Mouse (Mus musculus): ENCODE results near the gene Nectin1. TPM values are rescaled to one million over a fixed set of nuclear protein-coding genes. Genes with fewer than 3 reads are reported as not detected.

The Nectin1 gene
- polyA plus RNA-seq, 1 experiment from 2014 or later, result 3.9 TPM

GRCm38 (mm10) chr9:43783959-43784358 is 40.2 kb downstream of the Nectin1 start:
- ATAC-seq (ENCODE audit: low read depth), result no peak
- H3K27me3 ChIP-seq (ENCODE audit: control insufficient read depth, insufficient read depth, low read depth, low read length), result no peaks in the 10 kb centered on the region
- no peak overlapping the region for H3K4me2 ChIP-seq (ENCODE audit: low read depth, low read length)
- H3K27ac ChIP-seq (ENCODE audit: low read length), result no peak overlapping the region
- no peak overlapping the region for H3K9ac ChIP-seq (ENCODE audit: low read length)
- H3K4me1 ChIP-seq (replicated peaks; ENCODE audit: control insufficient read depth, insufficient read depth, low read length), result peaks cover 10% of the 10 kb centered on the region
- no peak overlapping the region for H3K4me3 ChIP-seq (ENCODE audit: low read length)
- H3K36me3 ChIP-seq (ENCODE audit: control insufficient read depth, insufficient read depth, low read length), result no peaks in the 10 kb centered on the region
- 32% methylated on average over 3 of the region's 3 CpGs for WGBS
- no peaks in the 10 kb centered on the region for H3K9me3 ChIP-seq (ENCODE audit: control insufficient read depth, low read length)

DNA sequence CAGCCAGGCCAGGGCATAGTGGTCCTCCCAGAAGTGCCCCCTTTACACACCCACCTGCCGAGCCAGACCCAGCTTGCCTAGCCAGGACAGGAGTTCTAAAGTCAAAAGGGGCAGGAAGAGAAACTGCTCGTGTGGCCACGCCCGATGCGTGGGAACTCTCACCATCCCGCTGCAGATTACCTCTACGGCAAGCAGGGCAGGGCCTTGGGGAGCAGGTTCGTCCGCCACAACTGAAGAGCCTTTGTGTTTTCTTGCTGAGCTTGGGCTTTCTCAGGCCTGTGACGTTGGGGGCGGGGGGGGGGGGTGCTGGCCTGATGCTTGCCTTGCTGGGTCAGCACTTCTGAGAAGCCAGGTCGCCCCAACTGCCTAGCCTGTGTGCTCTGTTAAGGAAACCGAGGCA is 41.1 kb downstream of the Nectin1 start:
- Histone ChIP-seq H3K27ac (ENCODE audit: low read length) (no peak overlapping the region), H3K4me1 (replicated peaks; ENCODE audit: control insufficient read depth, insufficient read depth, low read length) (peaks cover 10% of the 10 kb centered on the region), H3K4me2 (ENCODE audit: low read depth, low read length) (no peak overlapping the region), H3K9ac (ENCODE audit: low read length) (no peak overlapping the region), H3K36me3 (ENCODE audit: control insufficient read depth, insufficient read depth, low read length) (no peaks in the 10 kb centered on the region), H3K27me3 (ENCODE audit: control insufficient read depth, insufficient read depth, low read depth, low read length) (no peaks in the 10 kb centered on the region), H3K9me3 (ENCODE audit: control insufficient read depth, low read length) (no peaks in the 10 kb centered on the region), H3K4me3 (ENCODE audit: low read length) (no peak overlapping the region)
- WGBS, result 51% methylated on average over 13 of the region's 13 CpGs
- no peak for ATAC-seq (ENCODE audit: low read depth)

GRCm38 (mm10) chr9:43787591-43787990 is 43.8 kb downstream of the Nectin1 start:
- ATAC-seq (ENCODE audit: low read depth), result peak; percentile 49
- H3K27ac ChIP-seq (ENCODE audit: low read length), result peak overlapping the region; percentile 22

GRCm38 (mm10) chr9:43792681-43793080 is 48.9 kb downstream of the Nectin1 start:
- peaks cover 3% of the 10 kb centered on the region for H3K4me1 ChIP-seq (replicated peaks; ENCODE audit: control insufficient read depth, insufficient read depth, low read length)
- peaks cover 14% of the 10 kb centered on the region for H3K36me3 ChIP-seq (ENCODE audit: control insufficient read depth, insufficient read depth, low read length)
- H3K4me3 ChIP-seq (ENCODE audit: low read length), result no peak overlapping the region
- 80% methylated on average over 9 of the region's 9 CpGs for WGBS
- H3K4me2 ChIP-seq (ENCODE audit: low read depth, low read length), result no peak overlapping the region
- H3K27me3 ChIP-seq (ENCODE audit: control insufficient read depth, insufficient read depth, low read depth, low read length), result no peaks in the 10 kb centered on the region
- no peak for ATAC-seq (ENCODE audit: low read depth)
- no peaks in the 10 kb centered on the region for H3K9me3 ChIP-seq (ENCODE audit: control insufficient read depth, low read length)
- H3K27ac ChIP-seq (ENCODE audit: low read length), result no peak overlapping the region
- no peak overlapping the region for H3K9ac ChIP-seq (ENCODE audit: low read length)

More at GRCm38 (mm10) chr9:43787591-43787990, 43.8 kb downstream of the Nectin1 start:
- no peak overlapping the region for H3K4me3 ChIP-seq (ENCODE audit: low read length)
- H3K9me3 ChIP-seq (ENCODE audit: control insufficient read depth, low read length), result no peaks in the 10 kb centered on the region
- H3K4me2 ChIP-seq (ENCODE audit: low read depth, low read length), result no peak overlapping the region
- H3K9ac ChIP-seq (ENCODE audit: low read length), result no peak overlapping the region; the same call in 1 of the 2 replicates
- WGBS, result 33% methylated on average over 4 of the region's 4 CpGs
- peaks cover 4% of the 10 kb centered on the region for H3K36me3 ChIP-seq (ENCODE audit: control insufficient read depth, insufficient read depth, low read length)
- H3K4me1 ChIP-seq (replicated peaks; ENCODE audit: control insufficient read depth, insufficient read depth, low read length), result peaks cover 10% of the 10 kb centered on the region
- H3K27me3 ChIP-seq (ENCODE audit: control insufficient read depth, insufficient read depth, low read depth, low read length), result no peaks in the 10 kb centered on the region

GRCm38 (mm10) chr9:43793411-43793810 is 49.6 kb downstream of the Nectin1 start:
- H3K27ac ChIP-seq (ENCODE audit: low read length), result no peak overlapping the region
- peaks cover 14% of the 10 kb centered on the region for H3K36me3 ChIP-seq (ENCODE audit: control insufficient read depth, insufficient read depth, low read length)
- WGBS, result 54% methylated on average over 3 of the region's 3 CpGs
- H3K4me3 ChIP-seq (ENCODE audit: low read length), result no peak overlapping the region
- H3K4me1 ChIP-seq (replicated peaks; ENCODE audit: control insufficient read depth, insufficient read depth, low read length), result no peaks in the 10 kb centered on the region
- H3K27me3 ChIP-seq (ENCODE audit: control insufficient read depth, insufficient read depth, low read depth, low read length), result no peaks in the 10 kb centered on the region
- no peaks in the 10 kb centered on the region for H3K9me3 ChIP-seq (ENCODE audit: control insufficient read depth, low read length)
- no peak for ATAC-seq (ENCODE audit: low read depth)
- no peak overlapping the region for H3K4me2 ChIP-seq (ENCODE audit: low read depth, low read length)
- no peak overlapping the region for H3K9ac ChIP-seq (ENCODE audit: low read length)

DNA sequence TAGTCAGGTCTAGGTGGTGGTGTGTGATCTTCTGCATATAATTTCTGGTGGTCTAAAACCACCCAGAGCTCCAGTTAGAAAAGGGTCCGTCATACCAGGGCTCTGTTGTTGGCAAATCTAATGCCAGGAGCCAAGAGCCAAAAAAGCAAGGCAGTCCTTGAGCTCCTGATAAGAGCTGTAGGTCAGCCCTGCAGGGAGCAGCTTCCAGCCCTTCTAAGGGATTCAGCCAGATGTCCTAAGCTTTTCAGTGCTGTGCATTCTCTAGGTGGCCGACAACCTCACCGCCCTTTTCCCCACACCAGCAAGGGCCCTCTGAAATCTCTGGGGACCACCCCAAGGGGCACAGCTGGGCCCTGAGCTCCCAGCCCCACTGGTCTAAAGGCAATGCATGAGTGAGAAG is 52.2 kb downstream of the Nectin1 start:
- ATAC-seq (ENCODE audit: low read depth), result no peak
- peaks cover 16% of the 10 kb centered on the region for H3K36me3 ChIP-seq (ENCODE audit: control insufficient read depth, insufficient read depth, low read length)
- H3K27ac ChIP-seq (ENCODE audit: low read length), result no peak overlapping the region
- no peaks in the 10 kb centered on the region for H3K4me1 ChIP-seq (replicated peaks; ENCODE audit: control insufficient read depth, insufficient read depth, low read length)
- 83% methylated on average over 3 of the region's 3 CpGs for WGBS
- H3K4me3 ChIP-seq (ENCODE audit: low read length), result no peak overlapping the region
- H3K9me3 ChIP-seq (ENCODE audit: control insufficient read depth, low read length), result no peaks in the 10 kb centered on the region
- no peaks in the 10 kb centered on the region for H3K27me3 ChIP-seq (ENCODE audit: control insufficient read depth, insufficient read depth, low read depth, low read length)
- H3K9ac ChIP-seq (ENCODE audit: low read length), result no peak overlapping the region
- H3K4me2 ChIP-seq (ENCODE audit: low read depth, low read length), result no peak overlapping the region

- no peak overlapping the region for H3K4me2 ChIP-seq (ENCODE audit: low read depth, low read length)
- no peaks in the 10 kb centered on the region for H3K4me1 ChIP-seq (replicated peaks; ENCODE audit: control insufficient read depth, insufficient read depth, low read length)
- no peak overlapping the region for H3K4me3 ChIP-seq (ENCODE audit: low read length)
- no peak overlapping the region for H3K27ac ChIP-seq (ENCODE audit: low read length)
- H3K9me3 ChIP-seq (ENCODE audit: control insufficient read depth, low read length), result no peaks in the 10 kb centered on the region
- H3K36me3 ChIP-seq (ENCODE audit: control insufficient read depth, insufficient read depth, low read length), result peaks cover 16% of the 10 kb centered on the region
- no peak overlapping the region for H3K9ac ChIP-seq (ENCODE audit: low read length)
- 72% methylated on average over 11 of the region's 11 CpGs for WGBS
- no peaks in the 10 kb centered on the region for H3K27me3 ChIP-seq (ENCODE audit: control insufficient read depth, insufficient read depth, low read depth, low read length)
- peak; percentile 51; the same call in 1 of the 2 replicates for ATAC-seq (ENCODE audit: low read depth)
Observed at GRCm38 (mm10) chr9:43796841-43797740, 53.3 kb downstream of the Nectin1 start.

GRCm38 (mm10) chr9:43797746-43798145 is 54.0 kb downstream of the Nectin1 start:
- H3K27ac ChIP-seq (ENCODE audit: low read length), result no peak overlapping the region
- no peaks in the 10 kb centered on the region for H3K9me3 ChIP-seq (ENCODE audit: control insufficient read depth, low read length)
- no peak overlapping the region for H3K4me3 ChIP-seq (ENCODE audit: low read length)
- no peaks in the 10 kb centered on the region for H3K27me3 ChIP-seq (ENCODE audit: control insufficient read depth, insufficient read depth, low read depth, low read length)
- no peak overlapping the region for H3K9ac ChIP-seq (ENCODE audit: low read length)
- peaks cover 11% of the 10 kb centered on the region for H3K36me3 ChIP-seq (ENCODE audit: control insufficient read depth, insufficient read depth, low read length)
- 62% methylated on average over 7 of the region's 7 CpGs for WGBS
- H3K4me1 ChIP-seq (replicated peaks; ENCODE audit: control insufficient read depth, insufficient read depth, low read length), result no peaks in the 10 kb centered on the region
- no peak overlapping the region for H3K4me2 ChIP-seq (ENCODE audit: low read depth, low read length)
- ATAC-seq (ENCODE audit: low read depth), result 0 out of 2 replicates have a peak, but pooled peaks have one; percentile 18

DNA sequence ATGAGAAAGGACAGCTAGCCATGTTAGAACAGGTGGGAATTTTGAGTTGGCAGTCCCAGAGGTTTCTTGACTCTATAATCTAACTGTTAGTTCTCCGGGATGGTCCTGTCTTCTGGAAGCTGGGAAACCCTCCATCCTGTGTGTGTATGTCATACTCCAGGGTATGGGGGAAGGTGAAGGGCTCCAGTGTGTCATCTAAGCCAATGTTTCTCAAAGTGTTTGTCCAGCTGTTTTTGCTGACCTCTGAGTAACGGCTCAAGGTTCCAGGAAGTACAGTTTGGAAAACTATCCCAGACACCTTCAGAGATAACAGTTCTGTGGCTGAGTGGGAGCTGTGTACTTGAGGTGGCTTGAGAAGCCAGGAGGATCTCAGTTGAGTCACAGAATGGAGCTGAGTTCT is 56.7 kb downstream of the Nectin1 start:
- 43% methylated on average over 2 of the region's 2 CpGs for WGBS
- H3K27me3 ChIP-seq (ENCODE audit: control insufficient read depth, insufficient read depth, low read depth, low read length), result no peaks in the 10 kb centered on the region
- H3K4me1 ChIP-seq (replicated peaks; ENCODE audit: control insufficient read depth, insufficient read depth, low read length), result peaks cover 8% of the 10 kb centered on the region; the same call in 1 of the 2 replicates

More for the DNA sequence above, 56.7 kb downstream of the Nectin1 start:
- H3K4me3 ChIP-seq (ENCODE audit: low read length), result no peak overlapping the region
- no peaks in the 10 kb centered on the region for H3K9me3 ChIP-seq (ENCODE audit: control insufficient read depth, low read length)
- H3K9ac ChIP-seq (ENCODE audit: low read length), result no peak overlapping the region
- no peak overlapping the region for H3K27ac ChIP-seq (ENCODE audit: low read length)
- H3K4me2 ChIP-seq (ENCODE audit: low read depth, low read length), result no peak overlapping the region
- ATAC-seq (ENCODE audit: low read depth), result no peak
- H3K36me3 ChIP-seq (ENCODE audit: control insufficient read depth, insufficient read depth, low read length), result peaks cover 3% of the 10 kb centered on the region

All from lung, embryonic 16.5 days (tissue).